Mouse (Mus musculus) ES-Bruce4 (cell line): ENCODE results near the gene Bnip1. TPM values are rescaled to one million over a fixed set of nuclear protein-coding genes. Genes with fewer than 3 reads are reported as not detected.

Source experiments
- H3K27ac ChIP-seq: 2 replicates; pipeline ENCODE4 v1.5.1; 2012; ENCODE audit warnings: low read length, inconsistent platforms; ENCODE audit not compliant: insufficient read depth
- H3K27me3 ChIP-seq: 2 replicates; pipeline ENCODE4 v1.6.1; 2012; ENCODE audit warnings: mild to moderate bottlenecking, low read length, inconsistent platforms; ENCODE audit not compliant: control insufficient read depth, poor library complexity, insufficient read depth, severe bottlenecking
- H3K36me3 ChIP-seq: 2 replicates; pipeline ENCODE4 v1.6.1; 2012; ENCODE audit warnings: inconsistent platforms, mild to moderate bottlenecking, low read length, moderate library complexity; ENCODE audit not compliant: control insufficient read depth, poor library complexity, insufficient read depth, severe bottlenecking
- H3K4me1 ChIP-seq: one replicate; pipeline ENCODE4 v1.8.1; 2011; ENCODE audit warnings: low read length; ENCODE audit not compliant: control insufficient read depth, insufficient read depth
- H3K4me3 ChIP-seq: 2 replicates; pipeline ENCODE4 v1.5.1; 2011; ENCODE audit warnings: low read depth, mild to moderate bottlenecking, low read length
- H3K9ac ChIP-seq: 2 replicates; pipeline ENCODE4 v1.6.1; 2012; ENCODE audit warnings: low read depth, mild to moderate bottlenecking, inconsistent platforms; ENCODE audit not compliant: poor library complexity, severe bottlenecking
- H3K9me3 ChIP-seq: replicated peaks from 2 replicates; pipeline ENCODE4 v1.6.1; 2012; ENCODE audit warnings: mild to moderate bottlenecking, low read length, inconsistent platforms; ENCODE audit not compliant: control insufficient read depth, poor library complexity, insufficient read depth, severe bottlenecking
- CTCF ChIP-seq: IDR thresholded peaks from one replicate; pipeline ENCODE4 v1.8.1; 2011; ENCODE audit warnings: low read depth, low read length
- EP300 ChIP-seq: IDR thresholded peaks from 2 replicates; pipeline ENCODE4 v1.6.1; 2011; ENCODE audit warnings: low read depth, low read length; ENCODE audit not compliant: insufficient read depth
- POLR2A ChIP-seq: IDR thresholded peaks from one replicate; pipeline ENCODE4 v1.8.1; 2011; ENCODE audit warnings: low read length; ENCODE audit not compliant: insufficient read depth
- polyA plus RNA-seq: library from polyadenylated mRNA; stranded (reverse); fragments of >200 nt; gene quantifications from 2 replicates; pipeline ENCODE4 v1.2.4, GENCODE M21; 2011; ENCODE audit warnings: low read depth; ENCODE audit not compliant: missing spikeins, insufficient read depth, insufficient read length

Gene Bnip1
- polyA plus RNA-seq, 1 experiment = 28.9 TPM

DNA sequence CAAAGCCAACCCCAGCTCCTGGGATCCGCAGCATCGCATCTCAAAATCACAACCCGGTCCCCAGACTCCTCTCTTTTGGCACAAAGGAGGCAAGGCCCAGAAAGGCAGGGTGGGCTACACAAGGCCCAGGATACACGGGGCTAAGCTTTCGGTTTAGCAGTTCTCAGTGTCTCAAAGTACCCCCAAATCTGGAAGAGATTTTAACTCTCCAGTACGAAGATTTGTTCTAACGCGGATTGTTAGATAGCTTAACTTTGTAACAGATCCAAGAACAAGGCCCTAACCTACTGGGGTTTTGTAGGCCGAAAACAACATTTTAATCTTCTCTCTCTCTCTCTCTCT, 59.5 kb downstream of the Bnip1 start:
- Histone ChIP-seq H3K27ac (no peak overlapping the region), H3K9ac (no peak overlapping the region), H3K4me3 (no peak overlapping the region), H3K36me3 (no peaks in the 10 kb centered on the region), H3K9me3 (no peaks in the 10 kb centered on the region), H3K4me1 (peaks cover under 1% of the 10 kb centered on the region), H3K27me3 (peaks cover 41% of the 10 kb centered on the region)
- TF ChIP-seq POLR2A (no peak), CTCF (no peak), EP300 (no peak)

GRCm38 (mm10) chr17:26840922-26841731, 60.3 kb downstream of the Bnip1 start:
- no peaks in the 10 kb centered on the region for H3K36me3 ChIP-seq
- peak overlapping the region; percentile 49 for H3K4me3 ChIP-seq
- H3K9ac ChIP-seq = peak overlapping the region; percentile 15

GRCm38 (mm10) chr17:26841981-26842380, 61.1 kb downstream of the Bnip1 start:
- Histone ChIP-seq H3K27me3 (peaks cover 46% of the 10 kb centered on the region), H3K36me3 (no peaks in the 10 kb centered on the region), H3K4me1 (no peaks in the 10 kb centered on the region), H3K27ac (no peak overlapping the region), H3K9me3 (no peaks in the 10 kb centered on the region), H3K4me3 (no peak overlapping the region), H3K9ac (no peak overlapping the region)
- TF ChIP-seq EP300 = no peak
- TF ChIP-seq POLR2A = no peak
- TF ChIP-seq CTCF = no peak

More at GRCm38 (mm10) chr17:26840922-26841731, 60.3 kb downstream of the Bnip1 start:
- TF ChIP-seq POLR2A (no peak), EP300 (no peak), CTCF (no peak)
- Histone ChIP-seq H3K27me3 (peaks cover 46% of the 10 kb centered on the region), H3K4me1 (no peaks in the 10 kb centered on the region), H3K27ac (no peak overlapping the region), H3K9me3 (no peaks in the 10 kb centered on the region)

Other genes with a start within 250 kb of the Bnip1 start
- 166 and 167 TPM in 2 replicates for gene Ergic1, start 219.6 kb upstream of the Bnip1 start, polyA plus RNA-seq
- gene Dusp1, start 218.9 kb upstream of the Bnip1 start, polyA plus RNA-seq = 58.4 and 64.9 TPM in 2 replicates
- 100 and 118 TPM in 2 replicates for gene Atp6v0e, start 117.8 kb upstream of the Bnip1 start, polyA plus RNA-seq
- gene Crebrf, start 65.4 kb upstream of the Bnip1 start, polyA plus RNA-seq = 18.6 and 21.4 TPM in 2 replicates
- gene Nkx2-5, start 63.9 kb downstream of the Bnip1 start, polyA plus RNA-seq = not detected in 2 replicates
- gene Kifc5b, start 136.0 kb downstream of the Bnip1 start, polyA plus RNA-seq = 43.0 and 43.2 TPM in 2 replicates
- gene Phf1, start 152.0 kb downstream of the Bnip1 start, polyA plus RNA-seq = 7.8 and 8.7 TPM in 2 replicates
- gene Cuta, start 158.5 kb downstream of the Bnip1 start, polyA plus RNA-seq = 58.9 and 63.0 TPM in 2 replicates
- gene Syngap1, start 160.2 kb downstream of the Bnip1 start, polyA plus RNA-seq = 23.5 and 24.5 TPM in 2 replicates
- 11.0 and 12.4 TPM in 2 replicates for gene Zbtb9, start 192.1 kb downstream of the Bnip1 start, polyA plus RNA-seq
- gene Bak1, start 247.9 kb downstream of the Bnip1 start, polyA plus RNA-seq = 66.6 and 78.1 TPM in 2 replicates